Mouse (Mus musculus) thymus, adult 2 months (tissue): ENCODE results near the gene 0610037L13Rik.

Source experiments
- CTCF ChIP-seq: fragments of 200-500 bp; IDR thresholded peaks from 2 replicates; pipeline ENCODE4 v1.5.1; 2012; ENCODE audit warnings: mild to moderate bottlenecking, control low read depth, low read length, moderate library complexity, borderline replicate concordance; ENCODE audit not compliant: control insufficient read depth, poor library complexity, insufficient read depth; ENCODE audit errors: extremely low read depth
- POLR2A ChIP-seq: fragments of 200-500 bp; IDR thresholded peaks from 2 replicates; pipeline ENCODE4 v1.6.1; 2012; ENCODE audit warnings: mild to moderate bottlenecking, low read length, control low read depth, moderate library complexity; ENCODE audit not compliant: control insufficient read depth, poor library complexity, insufficient read depth; ENCODE audit errors: extremely low read depth

DNA sequence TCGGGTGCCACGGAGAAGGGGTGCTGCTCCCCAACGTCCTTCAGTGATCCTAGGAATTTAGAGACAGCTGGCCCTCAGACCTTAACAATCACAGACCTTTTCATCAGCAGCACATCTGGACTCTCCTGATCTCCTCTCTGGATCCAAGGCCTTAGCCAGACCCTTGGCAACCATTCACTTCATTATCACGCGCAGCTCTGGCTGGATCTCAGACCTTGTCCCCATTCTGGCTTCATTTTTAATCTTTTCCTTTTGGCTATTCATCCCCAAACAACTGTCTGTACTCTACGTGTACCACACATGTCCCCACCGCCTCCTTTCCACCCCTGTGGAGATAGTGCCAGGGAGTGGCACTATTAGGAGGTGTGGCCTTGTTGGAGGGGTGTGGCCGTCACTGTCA lies 43.6 kb downstream of the 0610037L13Rik start:
- TF ChIP-seq CTCF (no peak), POLR2A (no peak)
